Mouse (Mus musculus): ENCODE data around the gene Nt5dc3.

Gene Nt5dc3

DNA sequence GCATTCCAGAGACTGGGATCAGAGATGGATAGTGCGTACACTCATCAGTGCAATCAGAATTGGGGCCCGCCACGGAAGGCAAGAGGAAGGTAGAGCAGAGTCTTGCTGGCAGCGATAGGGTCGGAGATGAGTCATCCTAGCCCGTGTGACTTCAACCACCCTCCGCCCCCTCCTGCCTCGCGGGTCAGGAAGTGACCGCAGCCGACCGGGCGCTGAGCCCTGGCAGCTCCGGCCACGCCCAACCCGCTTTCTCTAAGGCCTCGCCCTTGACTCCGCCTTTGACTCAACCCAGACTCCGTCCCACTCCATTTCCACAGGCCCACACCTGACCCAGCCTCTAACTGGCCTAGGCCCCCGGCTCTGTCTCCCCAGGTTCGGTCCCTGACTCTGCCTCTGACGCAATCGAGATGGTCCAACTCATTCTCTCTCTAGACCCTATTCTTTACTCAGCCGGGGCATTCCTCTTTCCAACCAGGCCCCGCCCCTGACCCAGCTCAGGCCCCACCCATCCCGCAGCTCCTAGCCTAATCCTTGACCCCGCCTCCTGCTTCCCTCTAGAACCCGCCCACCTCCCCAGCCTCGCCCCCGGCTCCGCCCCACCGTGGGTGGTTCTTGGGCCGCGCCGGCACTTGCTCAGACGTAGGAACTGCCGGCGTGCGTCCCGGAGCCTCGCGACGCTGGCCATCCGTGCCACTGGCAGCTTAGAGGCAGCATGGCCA, at the start of gene Nt5dc3:
Nt5dc3 (plus strand) TSS at position 608 of the 719 bp plus-strand sequence.
- peak; percentile 85 for DNase-seq (ENCODE audit: extremely low read depth, low read depth)

DNA sequence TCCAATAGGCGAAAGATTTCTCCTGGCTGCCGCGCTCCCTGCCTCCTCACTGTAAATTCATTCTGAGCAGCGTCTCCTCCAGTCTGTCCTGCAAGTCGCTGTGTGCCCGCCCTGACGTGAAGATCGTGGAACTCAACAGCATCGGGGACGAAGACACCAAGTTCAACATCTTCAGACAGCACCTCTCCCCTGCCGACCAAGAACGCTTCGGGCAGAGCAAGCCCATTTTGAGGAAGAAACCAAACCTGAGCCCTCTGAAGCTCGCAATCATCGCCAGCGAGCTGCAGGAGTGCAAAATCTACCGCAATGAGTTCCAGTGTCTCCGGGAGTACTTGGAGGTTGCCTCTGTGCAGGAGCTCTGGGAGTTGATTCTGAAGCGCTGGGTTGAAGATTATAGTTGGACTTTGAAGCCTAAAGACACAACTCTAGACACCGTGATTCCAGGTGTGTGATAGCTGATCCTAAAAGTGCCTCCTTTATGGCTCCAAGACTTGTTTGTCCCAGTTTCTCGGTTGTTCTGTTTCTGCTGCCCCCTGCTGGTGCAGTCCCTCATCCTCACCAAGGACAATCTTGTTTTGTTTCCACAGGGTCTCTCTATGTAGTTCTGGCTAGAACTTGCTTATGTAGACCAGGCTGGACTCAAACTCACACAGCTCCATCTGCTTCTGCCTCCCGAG, 47.8 kb upstream of the Nt5dc3 start:
- DNase-seq (ENCODE audit: extremely low read depth, low read depth), result peak; percentile 33

DNA sequence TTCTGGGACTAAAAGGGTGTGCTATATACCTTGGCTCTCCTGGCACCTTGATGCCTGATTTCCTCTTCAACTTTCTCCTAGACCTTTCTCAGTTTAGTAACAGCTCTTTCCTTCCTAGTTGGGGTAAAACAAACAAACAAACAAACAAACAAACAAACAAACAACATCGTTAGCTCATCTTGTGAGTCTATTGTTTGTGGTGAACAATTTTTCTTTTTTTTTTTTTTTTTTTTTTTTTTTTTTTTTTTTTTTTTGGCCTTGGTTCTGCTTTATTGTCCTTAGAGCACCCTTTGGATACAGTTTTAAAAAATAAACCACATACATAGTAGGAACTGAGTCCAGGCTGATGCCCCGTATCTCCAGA, 47.3 kb upstream of the Nt5dc3 start:
- no peak for DNase-seq (ENCODE audit: extremely low read depth, low read depth)

DNA sequence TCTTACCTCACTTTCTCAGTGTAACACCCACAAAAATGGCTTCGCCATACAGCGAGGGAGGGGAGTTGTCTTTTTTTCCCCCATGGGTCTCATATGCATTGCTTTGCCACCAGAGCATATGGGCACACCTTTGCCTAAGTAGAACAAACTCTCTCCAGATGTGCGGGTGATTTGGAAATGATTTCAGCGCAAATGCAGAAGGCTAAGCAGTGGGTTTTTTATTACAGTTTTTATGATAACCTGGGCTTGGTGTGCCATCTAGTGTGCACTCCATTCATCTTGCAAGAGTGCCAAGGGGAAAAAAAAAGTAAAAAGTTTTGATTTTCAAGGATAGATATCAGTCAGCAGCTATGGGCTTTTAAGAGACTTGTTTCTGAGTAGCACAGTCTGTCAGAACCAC, 43.8 kb upstream of the Nt5dc3 start:
- DNase-seq (ENCODE audit: extremely low read depth, low read depth), result no peak

DNA sequence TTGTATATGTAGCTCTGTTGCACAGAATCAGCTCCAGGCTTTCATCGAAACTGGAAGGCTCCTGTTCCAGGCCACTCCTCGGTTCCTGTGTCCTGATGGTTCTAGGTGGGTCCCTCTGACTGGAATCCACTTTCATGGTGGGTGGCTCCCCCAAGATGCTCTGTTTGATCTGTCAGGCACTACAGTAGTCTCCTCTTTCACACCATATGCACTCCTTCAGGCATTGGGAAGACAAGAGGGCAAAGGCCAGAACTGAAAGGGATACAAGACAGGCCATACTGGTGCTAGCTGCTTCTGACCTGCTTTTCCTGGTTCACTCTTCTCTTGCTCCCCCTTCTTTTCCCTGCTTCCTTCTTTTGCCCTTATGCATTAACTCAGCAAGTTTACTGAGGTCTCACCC, 35.9 kb upstream of the Nt5dc3 start:
- no peak for DNase-seq (ENCODE audit: extremely low read depth, low read depth)

DNA sequence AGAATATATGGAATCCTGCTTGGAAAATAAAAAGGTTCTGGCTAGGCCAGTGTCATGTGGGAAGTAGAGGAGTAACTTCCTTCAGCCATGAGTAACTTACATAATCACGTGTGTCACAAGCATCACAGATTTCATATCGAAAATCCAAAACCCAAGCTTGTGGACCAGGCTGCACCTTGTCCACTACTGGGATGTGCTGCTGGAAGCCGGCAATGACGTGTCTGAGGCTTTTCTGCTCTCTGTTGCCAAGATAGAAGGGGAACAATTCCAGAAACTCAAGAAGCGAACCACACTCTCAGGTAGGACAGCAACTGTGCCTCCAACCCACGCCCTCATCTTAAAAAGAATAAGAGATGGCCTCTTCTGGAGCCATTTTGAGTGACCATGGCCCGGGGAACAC, 34.5 kb upstream of the Nt5dc3 start:
- DNase-seq (ENCODE audit: extremely low read depth, low read depth), result no peak

DNA sequence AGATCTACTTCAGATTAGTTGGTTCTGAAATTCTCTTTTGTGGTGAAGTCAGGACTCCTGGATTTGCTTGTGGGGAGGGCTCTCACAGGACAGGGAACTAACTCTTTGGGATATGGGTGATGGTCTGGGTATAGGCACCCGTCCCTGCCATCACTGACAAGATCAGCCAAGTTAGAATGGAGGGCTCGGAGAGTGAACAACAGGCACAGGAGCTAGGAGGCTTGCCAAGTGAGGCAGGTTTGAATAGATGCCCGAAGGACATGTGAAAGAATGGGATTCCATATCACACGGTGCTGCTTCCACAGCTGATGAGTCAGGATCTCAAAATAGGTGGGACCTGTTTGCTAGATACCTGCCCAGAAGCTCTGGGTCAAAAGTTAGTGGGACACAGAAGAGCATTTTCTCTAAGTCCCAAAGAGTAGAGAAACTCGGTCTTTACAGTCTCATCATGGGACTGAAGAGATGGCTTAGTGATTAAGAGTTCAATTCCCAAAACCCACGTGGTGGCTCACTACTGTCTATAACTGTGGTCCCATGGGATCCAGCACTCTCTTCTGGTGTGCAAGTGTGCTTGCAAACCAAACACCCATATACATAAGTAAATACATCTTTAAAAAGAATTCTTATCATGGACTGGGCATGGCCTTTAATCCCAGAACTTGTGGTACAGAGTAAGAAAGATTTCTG, 22.8 kb upstream of the Nt5dc3 start:
- DNase-seq (ENCODE audit: extremely low read depth, low read depth), result no peak

DNA sequence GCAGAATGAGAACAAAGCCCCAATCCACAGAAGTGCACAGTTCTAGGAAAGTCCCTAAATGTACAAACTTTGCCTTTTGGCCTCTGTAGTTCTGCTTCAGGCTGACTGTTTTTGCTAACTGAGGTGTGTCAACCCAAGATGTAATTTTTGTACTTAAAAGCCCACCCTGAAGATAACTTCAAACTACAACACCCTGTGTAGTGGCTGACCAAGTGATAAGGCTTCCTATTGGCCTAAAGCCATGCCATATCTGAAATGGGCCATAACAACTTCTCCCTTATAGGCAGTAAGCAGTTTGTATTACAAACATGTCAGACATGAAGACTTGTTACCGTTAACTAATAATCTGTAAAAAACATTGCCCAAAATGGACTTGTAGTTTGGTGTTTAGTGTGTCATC, 21.1 kb upstream of the Nt5dc3 start:
- no peak for DNase-seq (ENCODE audit: extremely low read depth, low read depth)

DNA sequence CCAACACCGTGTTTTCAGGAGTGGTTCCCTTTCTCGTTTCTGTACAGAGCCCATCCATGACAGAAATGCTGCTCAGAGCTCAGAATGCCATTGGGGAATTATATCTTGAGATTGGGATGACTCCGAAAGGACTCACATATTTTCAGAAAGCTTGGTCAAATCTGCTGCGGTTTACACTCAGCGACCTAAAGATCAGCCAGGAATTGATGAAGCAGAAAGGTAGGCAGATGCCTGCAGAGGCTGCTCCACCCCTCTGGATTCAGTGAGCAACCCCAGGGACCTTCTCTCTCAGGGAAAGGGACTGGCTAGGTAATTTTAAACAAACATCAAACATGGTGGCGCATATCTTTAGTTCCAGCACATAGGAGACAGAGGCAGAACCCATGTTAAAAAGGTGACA, 20.6 kb upstream of the Nt5dc3 start:
- DNase-seq (ENCODE audit: extremely low read depth, low read depth), result no peak

DNA sequence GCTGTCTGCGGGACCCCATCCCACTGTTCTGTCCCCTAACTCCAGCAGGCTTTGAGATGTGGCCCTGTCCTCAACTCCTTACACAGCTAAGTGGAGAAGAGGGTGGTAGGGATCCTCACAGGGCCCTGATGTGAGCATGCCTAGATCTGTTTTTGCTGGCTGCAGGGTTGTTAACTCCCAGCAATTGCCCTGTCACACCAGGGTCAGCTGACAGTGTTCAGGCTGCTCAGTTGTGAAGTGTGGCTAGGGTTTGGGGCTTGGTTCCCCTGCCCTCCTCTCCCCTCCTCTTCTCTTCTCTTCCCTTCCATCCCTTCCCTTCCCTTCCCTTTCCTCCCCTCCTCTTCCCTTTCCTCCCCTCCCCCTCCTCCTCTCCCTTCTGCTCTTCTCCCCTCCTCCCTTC, 17.6 kb upstream of the Nt5dc3 start:
- no peak for DNase-seq (ENCODE audit: extremely low read depth, low read depth)

DNA sequence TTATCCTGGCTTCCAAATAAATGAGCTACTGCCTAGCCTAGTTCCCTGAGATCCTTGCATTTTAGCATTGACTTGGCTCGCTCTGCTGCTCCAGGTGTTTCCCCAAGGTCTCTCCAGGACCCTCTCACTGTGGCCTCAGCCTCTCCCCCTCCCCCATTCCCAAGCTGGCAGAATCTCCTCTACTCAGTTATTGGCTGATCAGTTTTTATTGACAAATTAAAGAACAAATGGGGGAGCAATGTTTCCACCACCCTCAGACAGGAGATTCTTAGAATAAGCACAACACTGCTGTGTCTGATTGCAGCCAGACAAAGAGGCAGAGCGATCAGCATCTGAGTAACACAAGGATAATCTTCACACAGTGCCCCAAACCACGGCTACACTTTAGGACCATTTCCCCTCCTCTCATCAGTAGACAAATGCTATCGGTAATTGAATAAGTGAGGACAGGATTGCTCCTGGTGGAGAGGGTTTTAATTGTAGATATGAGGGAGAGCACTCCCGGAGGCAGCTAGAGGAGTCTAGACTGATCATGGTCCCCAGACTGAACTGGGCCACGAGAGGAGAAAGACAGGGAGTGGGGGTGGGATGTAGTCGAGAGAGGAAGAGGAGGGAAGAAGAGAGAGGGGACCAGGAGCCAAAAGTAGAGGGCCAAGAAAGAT, 17.0 kb upstream of the Nt5dc3 start:
- DNase-seq (ENCODE audit: extremely low read depth, low read depth), result no peak

DNA sequence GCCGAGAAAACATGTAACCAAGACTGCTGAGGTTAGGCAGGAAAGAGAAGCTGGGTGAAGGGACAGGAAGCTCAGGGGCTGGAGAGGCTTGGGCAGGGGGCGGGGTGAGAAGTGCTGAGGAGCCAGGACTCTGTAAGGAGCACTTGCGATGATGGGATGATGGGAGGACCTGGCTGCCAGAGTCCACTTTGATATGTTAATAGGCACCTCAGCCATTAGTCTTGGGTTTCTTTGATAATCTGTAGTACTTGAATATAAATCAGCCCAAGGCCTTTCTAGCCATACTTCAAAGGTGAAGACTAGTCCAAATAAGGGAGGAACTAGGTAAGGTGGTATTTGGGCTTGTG, 16.4 kb upstream of the Nt5dc3 start:
- no peak for DNase-seq (ENCODE audit: extremely low read depth, low read depth)

DNA sequence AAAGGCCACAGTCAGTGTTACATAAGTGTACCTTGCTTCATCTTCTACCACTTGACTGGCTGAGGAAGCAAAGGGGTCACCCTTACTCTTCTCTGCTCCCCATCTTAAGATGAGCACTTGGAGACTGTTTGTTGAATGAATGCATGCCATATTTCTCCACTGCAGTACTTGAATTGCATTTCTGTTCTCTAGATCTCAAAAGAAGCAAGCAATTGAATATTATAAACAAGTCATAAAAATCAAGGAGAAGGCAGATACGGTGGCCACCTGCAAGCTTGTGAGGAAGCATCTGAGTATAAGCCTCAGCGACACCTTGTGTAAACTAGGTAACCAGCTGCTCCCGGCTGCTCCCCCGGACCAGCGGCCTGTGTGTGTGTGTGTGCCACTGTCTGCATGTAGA, 15.1 kb upstream of the Nt5dc3 start, which contains the start of gene Gm49358:
Gm49358 (plus strand) TSS at position 301 of the 400 bp plus-strand sequence.
- no peak for DNase-seq (ENCODE audit: extremely low read depth, low read depth)

DNA sequence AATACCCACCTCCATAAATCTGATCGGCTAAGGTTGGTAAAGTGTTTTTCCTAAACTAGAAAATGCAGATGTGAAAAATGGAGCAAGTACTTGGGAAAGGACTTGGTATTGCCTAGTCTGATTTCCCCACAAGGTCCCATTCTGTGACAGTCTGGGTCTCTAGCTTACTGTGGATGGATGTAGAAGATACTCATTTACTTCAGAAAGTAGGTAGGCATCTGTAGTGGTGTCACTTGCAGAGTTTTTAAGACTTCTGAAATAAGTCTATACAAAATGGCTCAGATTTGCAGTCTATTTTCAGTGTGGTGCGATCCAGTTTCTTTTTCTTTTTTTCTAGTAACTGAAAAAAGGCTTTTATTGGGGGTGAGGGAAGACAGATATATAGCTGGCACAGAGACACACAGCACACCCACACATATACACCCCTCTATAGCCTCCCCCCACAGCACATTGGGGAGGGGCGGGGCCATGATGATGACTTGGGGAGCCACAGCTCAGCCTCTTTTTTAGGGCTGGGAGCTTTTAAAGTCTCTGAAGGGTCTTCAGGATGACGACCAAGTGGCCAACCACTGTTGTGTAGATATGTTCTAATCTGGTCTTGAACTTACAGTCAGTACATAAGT, 13.3 kb upstream of the Nt5dc3 start:
- DNase-seq (ENCODE audit: extremely low read depth, low read depth), result no peak

DNA sequence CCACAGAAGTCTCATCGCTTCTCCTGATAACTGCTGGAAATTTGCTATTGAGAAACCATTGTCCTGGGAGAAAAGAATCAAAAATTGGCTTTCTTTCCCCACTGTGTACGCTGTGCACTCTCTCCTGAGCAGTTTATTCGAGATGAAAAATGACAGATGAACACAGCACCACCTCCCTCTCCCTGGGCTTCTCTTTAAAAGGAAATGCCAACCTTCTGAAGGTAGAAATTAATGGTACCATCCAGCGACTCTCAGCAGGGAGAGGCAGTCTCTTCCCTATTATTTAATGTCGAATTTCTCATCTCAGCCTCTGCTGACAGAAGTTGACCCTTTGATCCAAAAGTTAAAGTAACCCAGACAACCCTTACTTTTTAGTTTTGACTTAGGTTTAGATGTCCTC, 9.6 kb upstream of the Nt5dc3 start:
- DNase-seq (ENCODE audit: extremely low read depth, low read depth), result no peak

DNA sequence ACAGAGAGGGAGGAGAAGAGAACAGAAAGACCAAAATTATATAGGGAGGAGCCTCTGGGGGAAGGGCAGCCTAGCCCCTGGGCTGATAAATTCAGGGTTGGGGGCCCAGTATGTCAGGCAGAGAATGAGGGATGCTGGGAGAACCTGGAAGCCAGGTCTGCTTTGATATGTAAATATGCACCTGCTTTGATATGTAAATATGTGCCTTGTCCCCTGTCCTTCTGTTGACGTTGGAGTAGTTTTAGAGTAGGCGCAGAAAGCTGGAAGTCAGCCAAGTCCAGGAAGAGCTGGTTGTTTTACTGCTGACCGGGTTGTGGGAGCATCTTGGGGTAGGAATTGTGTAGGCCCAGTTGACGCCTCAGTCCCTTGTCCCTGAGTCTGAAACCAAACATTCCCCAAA, 9.0 kb upstream of the Nt5dc3 start:
- no peak for DNase-seq (ENCODE audit: extremely low read depth, low read depth)

DNA sequence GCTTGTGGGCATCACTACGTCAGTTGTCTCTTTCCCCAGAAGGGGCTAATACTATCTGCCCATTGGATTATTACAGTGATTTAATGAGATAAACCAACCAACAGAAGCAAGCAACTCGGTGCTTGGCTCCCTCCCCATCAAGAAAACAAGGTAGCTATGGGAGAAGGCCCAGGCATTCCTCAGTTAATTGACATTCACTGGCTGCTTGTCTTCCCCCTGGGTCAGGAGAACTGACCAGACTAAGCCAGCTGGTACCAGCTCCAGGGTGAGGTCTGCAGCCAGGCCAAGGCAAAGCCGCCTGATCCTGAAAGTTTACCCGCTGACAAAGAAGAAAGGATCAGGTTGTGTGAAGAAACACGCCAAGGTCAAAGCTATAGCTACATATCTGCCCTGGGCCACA, 7.1 kb upstream of the Nt5dc3 start:
- DNase-seq (ENCODE audit: extremely low read depth, low read depth), result no peak

DNA sequence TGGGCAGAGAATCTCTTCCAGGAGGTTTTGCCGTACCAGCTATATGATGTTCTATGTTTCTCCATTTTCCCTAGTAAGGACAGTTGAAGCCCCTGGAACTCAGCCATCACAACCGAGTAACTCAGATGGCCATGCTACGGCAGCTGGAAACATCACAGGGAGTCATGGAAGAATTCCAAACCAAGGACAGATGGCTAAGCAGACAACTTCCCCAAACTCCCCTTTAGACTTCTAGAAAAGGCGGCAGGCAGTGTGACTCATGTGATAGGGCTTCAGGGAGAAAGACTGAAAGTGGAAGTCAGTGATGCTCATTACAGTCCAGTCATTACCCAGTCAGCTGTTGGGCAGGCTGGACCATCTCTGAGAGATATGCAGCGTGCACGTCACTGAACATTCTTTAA, 6.6 kb upstream of the Nt5dc3 start:
- DNase-seq (ENCODE audit: extremely low read depth, low read depth), result peak; percentile 80

DNA sequence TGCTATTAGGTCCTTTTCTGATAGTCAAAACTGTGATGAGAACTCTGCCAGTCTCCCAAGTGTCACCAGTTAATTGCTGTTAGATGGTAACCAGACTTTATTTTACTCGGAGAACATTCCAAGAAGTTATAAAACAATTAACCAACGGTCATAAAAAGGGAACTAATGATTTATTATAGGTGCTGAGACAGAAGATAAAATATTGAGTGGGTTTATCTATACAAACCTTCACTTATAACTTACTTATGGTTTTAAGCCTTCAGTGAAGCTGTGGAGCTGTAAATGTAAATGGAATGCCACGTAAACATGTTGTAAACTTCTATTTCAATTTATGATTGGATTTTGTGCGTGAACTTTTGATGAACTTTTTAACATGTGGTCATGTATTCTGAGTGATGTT, 5.4 kb upstream of the Nt5dc3 start:
- no peak for DNase-seq (ENCODE audit: extremely low read depth, low read depth)

DNA sequence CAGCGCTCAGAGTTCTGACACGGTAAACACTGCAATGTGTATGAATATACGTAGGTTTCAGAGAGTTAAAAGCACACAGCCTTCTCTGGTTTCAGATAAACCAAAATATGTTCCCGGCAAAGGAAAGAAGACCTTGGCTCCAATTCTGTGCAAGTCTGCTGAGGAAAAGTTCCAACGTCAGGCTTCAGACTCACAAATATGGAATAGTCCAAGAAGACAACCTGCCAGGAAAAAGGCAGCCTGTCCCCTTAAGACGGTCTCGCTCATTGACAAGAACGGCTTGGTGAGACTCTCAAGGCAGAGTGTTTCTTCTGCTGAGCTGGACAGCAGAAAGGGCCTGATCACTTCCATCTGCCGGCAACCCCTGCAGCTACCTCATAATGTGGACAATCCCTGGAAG, 2.5 kb upstream of the Nt5dc3 start:
- DNase-seq (ENCODE audit: extremely low read depth, low read depth), result no peak

DNA sequence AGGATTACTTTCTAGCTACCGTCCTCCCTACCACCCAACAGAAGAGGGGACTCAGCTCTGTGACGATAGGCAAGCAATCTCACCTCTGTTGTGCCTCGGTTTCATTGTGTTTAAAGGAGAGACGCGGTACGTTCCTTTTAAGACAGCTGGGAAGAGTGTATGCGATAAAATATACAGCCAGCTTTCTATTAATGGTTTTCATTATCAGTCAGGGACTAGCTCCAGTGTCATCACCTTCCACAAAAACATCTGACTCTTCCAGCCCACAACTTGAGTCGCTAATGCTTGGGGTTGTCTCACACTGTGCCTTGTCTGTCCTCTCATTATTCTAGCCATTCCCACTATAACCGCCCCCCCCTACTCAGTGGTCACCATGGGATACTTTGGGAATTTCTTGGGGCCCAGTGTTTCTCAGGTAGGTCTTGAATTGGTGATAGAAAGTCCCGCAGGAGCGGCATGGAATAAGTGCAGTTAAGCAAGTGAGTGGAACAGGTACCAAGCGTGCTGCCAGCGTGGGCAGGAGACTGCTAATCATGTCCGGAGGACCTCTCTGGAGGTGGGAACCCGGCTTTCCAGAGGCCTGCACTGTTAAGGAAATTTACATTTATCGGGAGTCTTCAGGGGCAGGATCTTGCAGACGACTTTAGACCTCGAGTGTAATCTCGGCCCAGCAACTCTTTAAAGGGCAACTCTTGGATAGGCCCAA, 1.0 kb upstream of the Nt5dc3 start:
- peak; percentile 45 for DNase-seq (ENCODE audit: extremely low read depth, low read depth)
